Mouse (Mus musculus) MEL (cell line): ENCODE measurements around the gene Sf1. TPM values are rescaled to one million over a fixed set of nuclear protein-coding genes. Genes with fewer than 3 reads are reported as not detected.
A peak's percentile ranks its signal among the peaks of the same experiment; 100 is the strongest.

Experiments used
- DNase-seq: peaks from one replicate; pipeline ENCODE4 v3.0.0; 2011; ENCODE audit warnings: low read depth, low spot score
- H3K27ac ChIP-seq: 2 replicates; pipeline ENCODE4 v1.5.1; 2012; ENCODE audit warnings: low read depth, mild to moderate bottlenecking, control low read depth, low read length, moderate library complexity; ENCODE audit not compliant: control insufficient read depth
- H3K27me3 ChIP-seq, 2 experiments: fragments of 150-350 bp in 1 of 2; sonication (generic) in 1 of 2; 2 replicates each; pipeline ENCODE4 v1.6.1; 2012; ENCODE audit warnings: low read length in 2 of 2, mild to moderate bottlenecking in 2 of 2, improper control_type of control experiment in 1 of 2, moderate library complexity in 1 of 2; ENCODE audit not compliant: insufficient read depth in 2 of 2, control insufficient read depth in 1 of 2
- H3K36me3 ChIP-seq, 2 experiments: 2 replicates each; pipeline ENCODE4 v1.6.1; 2012 to 2014; ENCODE audit warnings: low read length in 2 of 2, improper control_type of control experiment in 1 of 2, inconsistent platforms in 1 of 2, mild to moderate bottlenecking in 1 of 2; ENCODE audit not compliant: insufficient read depth in 2 of 2, control insufficient read depth in 1 of 2
- H3K4me1 ChIP-seq, 2 experiments: fragments of 150-350 bp in 1 of 2; sonication (generic) in 1 of 2; 2 replicates each; pipeline ENCODE4 v1.6.1; 2012; ENCODE audit warnings: low read length in 2 of 2, improper control_type of control experiment in 1 of 2, mild to moderate bottlenecking in 1 of 2; ENCODE audit not compliant: insufficient read depth in 2 of 2, control insufficient read depth in 1 of 2
- H3K4me3 ChIP-seq, 2 experiments: fragments of 150-350 bp in 1 of 2; sonication (generic) in 1 of 2; 2 replicates each; pipeline ENCODE4 v1.5.1; 2012; ENCODE audit warnings: low read depth in 2 of 2, low read length in 2 of 2, mild to moderate bottlenecking in 2 of 2, moderate library complexity in 2 of 2, control low read depth in 1 of 2, improper control_type of control experiment in 1 of 2; ENCODE audit not compliant: control insufficient read depth in 1 of 2, insufficient read depth in 1 of 2
- H3K79me2 ChIP-seq: 2 replicates; pipeline ENCODE4 v1.6.1; 2012; ENCODE audit warnings: mild to moderate bottlenecking, low read length, moderate library complexity; ENCODE audit not compliant: control insufficient read depth, poor library complexity, insufficient read depth
- H3K9ac ChIP-seq: 2 replicates; pipeline ENCODE4 v1.6.1; 2012; ENCODE audit warnings: low read depth, mild to moderate bottlenecking, control low read depth, low read length, moderate library complexity; ENCODE audit not compliant: control insufficient read depth, poor library complexity, severe bottlenecking
- H3K9me3 ChIP-seq: fragments of 150-350 bp; sonication (generic); replicated peaks from 2 replicates; pipeline ENCODE4 v1.6.1; 2012; ENCODE audit warnings: mild to moderate bottlenecking, low read length, improper control_type of control experiment, moderate library complexity; ENCODE audit not compliant: insufficient read depth
- BHLHE40 ChIP-seq: IDR thresholded peaks from 2 replicates; pipeline ENCODE4 v1.6.1; 2012; ENCODE audit warnings: low read depth, mild to moderate bottlenecking, inconsistent platforms, low read length, improper control_type of control experiment, borderline replicate concordance
- CHD1 ChIP-seq: IDR thresholded peaks from 2 replicates; pipeline ENCODE4 v1.6.1; 2012; ENCODE audit warnings: low read depth, mild to moderate bottlenecking, inconsistent platforms, low read length, improper control_type of control experiment
- CHD2 ChIP-seq: IDR thresholded peaks from 2 replicates; pipeline ENCODE4 v1.6.1; 2011; ENCODE audit warnings: low read length, improper control_type of control experiment
- CTCF ChIP-seq, 3 experiments: IDR thresholded peaks in 2 of 3; conservative IDR thresholded peaks in 1 of 3; 2 replicates each; pipeline ENCODE4 v1.5.1; 2011 to 2012; ENCODE audit warnings: low read length in 3 of 3, low read depth in 2 of 3, mild to moderate bottlenecking in 2 of 3, improper control_type of control experiment in 1 of 3, inconsistent platforms in 1 of 3, mixed read lengths in 1 of 3, moderate library complexity in 1 of 3; ENCODE audit not compliant: control insufficient read depth in 1 of 3, insufficient read depth in 1 of 3, poor library complexity in 1 of 3, severe bottlenecking in 1 of 3
- E2F4 ChIP-seq: IDR thresholded peaks from 2 replicates; pipeline ENCODE4 v1.6.1; 2011; ENCODE audit warnings: low read depth, low read length, improper control_type of control experiment, borderline replicate concordance
- ELF1 ChIP-seq: IDR thresholded peaks from 2 replicates; pipeline ENCODE4 v1.6.1; 2014; ENCODE audit warnings: low read depth, mild to moderate bottlenecking, inconsistent platforms, low read length, improper control_type of control experiment, moderate library complexity
- EP300 ChIP-seq, 2 experiments: IDR thresholded peaks; 2 replicates each; pipeline ENCODE4 v1.6.1; 2011; ENCODE audit warnings: improper control_type of control experiment in 2 of 2, low read length in 2 of 2, low read depth in 1 of 2, mild to moderate bottlenecking in 1 of 2
- ETS1 ChIP-seq: IDR thresholded peaks from 2 replicates; pipeline ENCODE4 v1.6.1; 2012; ENCODE audit warnings: low read depth, mild to moderate bottlenecking, inconsistent platforms, low read length, improper control_type of control experiment, moderate library complexity
- HCFC1 ChIP-seq: IDR thresholded peaks from 2 replicates; pipeline ENCODE4 v1.6.1; 2012; ENCODE audit warnings: low read depth, mild to moderate bottlenecking, inconsistent platforms, low read length, improper control_type of control experiment, moderate library complexity
- JUND ChIP-seq: IDR thresholded peaks from 2 replicates; pipeline ENCODE4 v1.6.1; 2011; ENCODE audit warnings: low read depth, mild to moderate bottlenecking, improper control_type of control experiment, low read length
- KAT2A ChIP-seq: conservative IDR thresholded peaks from 2 replicates; pipeline ENCODE4 v1.6.1; 2012; ENCODE audit warnings: low read depth, low read length, improper control_type of control experiment, inconsistent platforms
- MAFK ChIP-seq: IDR thresholded peaks from 2 replicates; pipeline ENCODE4 v1.6.1; 2011; ENCODE audit warnings: low read depth, mild to moderate bottlenecking, low read length, improper control_type of control experiment, borderline replicate concordance
- MAX ChIP-seq: IDR thresholded peaks from 2 replicates; pipeline ENCODE4 v1.6.1; 2011; ENCODE audit warnings: low read length, improper control_type of control experiment
- MAZ ChIP-seq: IDR thresholded peaks from 2 replicates; pipeline ENCODE4 v1.6.1; 2012; ENCODE audit warnings: low read depth, mild to moderate bottlenecking, inconsistent platforms, low read length, improper control_type of control experiment
- MEF2A ChIP-seq: IDR thresholded peaks from 2 replicates; pipeline ENCODE4 v1.6.1; 2014; ENCODE audit warnings: low read depth, mild to moderate bottlenecking, inconsistent platforms, low read length, improper control_type of control experiment; ENCODE audit not compliant: poor library complexity, insufficient replicate concordance, severe bottlenecking; ENCODE audit errors: extremely low read depth
- MXI1 ChIP-seq: IDR thresholded peaks from 2 replicates; pipeline ENCODE4 v1.6.1; 2011; ENCODE audit warnings: mild to moderate bottlenecking, low read depth, low read length, improper control_type of control experiment
- MYB ChIP-seq: IDR thresholded peaks from 2 replicates; pipeline ENCODE4 v1.6.1; 2011; ENCODE audit warnings: mild to moderate bottlenecking, low read depth, low read length, improper control_type of control experiment
- MYC ChIP-seq: IDR thresholded peaks from 2 replicates; pipeline ENCODE4 v1.6.1; 2011; ENCODE audit warnings: low read depth, mild to moderate bottlenecking, low read length, improper control_type of control experiment, moderate library complexity
- NRF1 ChIP-seq: IDR thresholded peaks from 2 replicates; pipeline ENCODE4 v1.6.1; 2014; ENCODE audit warnings: low read depth, mild to moderate bottlenecking, inconsistent platforms, low read length, improper control_type of control experiment, moderate library complexity; ENCODE audit not compliant: poor library complexity, insufficient read depth, severe bottlenecking
- POLR2A ChIP-seq, 2 experiments: IDR thresholded peaks; 2 replicates each; pipeline ENCODE4 v1.6.1; 2011 to 2012; ENCODE audit warnings: low read length in 2 of 2, mild to moderate bottlenecking in 2 of 2, control low read depth in 1 of 2, improper control_type of control experiment in 1 of 2, low read depth in 1 of 2, moderate library complexity in 1 of 2; ENCODE audit not compliant: control insufficient read depth in 1 of 2, insufficient read depth in 1 of 2, poor library complexity in 1 of 2
- POLR2AphosphoS2 ChIP-seq: IDR thresholded peaks from 2 replicates; pipeline ENCODE4 v1.6.1; 2011; ENCODE audit warnings: low read length, improper control_type of control experiment
- POLR2AphosphoS5 ChIP-seq: IDR thresholded peaks from 2 replicates; pipeline ENCODE4 v1.6.1; 2012; ENCODE audit warnings: low read depth, borderline replicate concordance, mild to moderate bottlenecking, inconsistent platforms, low read length, moderate library complexity, mixed read lengths
- RAD21 ChIP-seq: IDR thresholded peaks from 2 replicates; pipeline ENCODE4 v1.6.1; 2011; ENCODE audit warnings: mild to moderate bottlenecking, low read depth, low read length, improper control_type of control experiment
- SIN3A ChIP-seq: IDR thresholded peaks from 2 replicates; pipeline ENCODE4 v1.6.1; 2012; ENCODE audit warnings: low read length, improper control_type of control experiment, inconsistent platforms
- SMC3 ChIP-seq: IDR thresholded peaks from 2 replicates; pipeline ENCODE4 v1.6.1; 2011; ENCODE audit warnings: low read depth, low read length, improper control_type of control experiment
- TAL1 ChIP-seq: IDR thresholded peaks from 2 replicates; pipeline ENCODE4 v1.6.1; 2012; ENCODE audit warnings: mild to moderate bottlenecking, inconsistent platforms, low read length, moderate library complexity, mixed read lengths
- TBP ChIP-seq: IDR thresholded peaks from 2 replicates; pipeline ENCODE4 v1.8.0; 2011; ENCODE audit warnings: low read depth, low read length, improper control_type of control experiment
- TCF12 ChIP-seq: IDR thresholded peaks from 2 replicates; pipeline ENCODE4 v1.6.1; 2014; ENCODE audit warnings: low read depth, mild to moderate bottlenecking, inconsistent platforms, low read length, improper control_type of control experiment, moderate library complexity
- UBTF ChIP-seq: IDR thresholded peaks from 2 replicates; pipeline ENCODE4 v1.6.1; 2012; ENCODE audit warnings: low read depth, mild to moderate bottlenecking, inconsistent platforms, low read length, improper control_type of control experiment, moderate library complexity, borderline replicate concordance; ENCODE audit not compliant: insufficient read depth
- USF1 ChIP-seq: IDR thresholded peaks from 2 replicates; pipeline ENCODE4 v1.6.1; 2014; ENCODE audit warnings: low read depth, mild to moderate bottlenecking, inconsistent platforms, low read length, improper control_type of control experiment, moderate library complexity
- USF2 ChIP-seq, 2 experiments: IDR thresholded peaks; 2 replicates each; pipeline ENCODE4 v1.6.1; 2011 to 2012; ENCODE audit warnings: improper control_type of control experiment in 2 of 2, low read length in 2 of 2, borderline replicate concordance in 1 of 2, inconsistent platforms in 1 of 2, low read depth in 1 of 2, mild to moderate bottlenecking in 1 of 2; ENCODE audit not compliant: insufficient read depth in 1 of 2
- ZKSCAN1 ChIP-seq: IDR thresholded peaks from 2 replicates; pipeline ENCODE4 v1.6.1; 2012; ENCODE audit warnings: low read depth, mild to moderate bottlenecking, inconsistent platforms, low read length, improper control_type of control experiment, moderate library complexity
- ZMIZ1 ChIP-seq: IDR thresholded peaks from 2 replicates; pipeline ENCODE4 v1.6.1; 2012; ENCODE audit warnings: low read depth, mild to moderate bottlenecking, inconsistent platforms, low read length, improper control_type of control experiment, moderate library complexity
- ZNF384 ChIP-seq: IDR thresholded peaks from 2 replicates; pipeline ENCODE4 v1.6.1; 2012; ENCODE audit warnings: low read depth, mild to moderate bottlenecking, inconsistent platforms, low read length, improper control_type of control experiment
- polyA plus RNA-seq, 2 experiments: library from polyadenylated mRNA; stranded (reverse) in 1 of 2; unstranded in 1 of 2; fragments of >175 nt in 1 of 2; fragments of >200 nt in 1 of 2; gene quantifications; 2 replicates each; pipeline versions ENCODE4 v1.2.1 to v1.2.4; 2012; ENCODE audit warnings: low replicate concordance in 2 of 2, low read depth in 1 of 2; ENCODE audit not compliant: insufficient read length in 2 of 2, insufficient read depth in 1 of 2, missing spikeins in 1 of 2
- total RNA-seq: library from RNA; depleted of rRNA; stranded (reverse); fragments of 300-350 nt; gene quantifications from 2 replicates; pipeline ENCODE4 v1.2.3, GENCODE M21; 2012; rRNA removed

The Sf1 gene
- total RNA-seq (65.7 and 71.9 TPM in 2 replicates), polyA plus RNA-seq (100 to 1,000 TPM; 211 to 245 TPM)

DNA sequence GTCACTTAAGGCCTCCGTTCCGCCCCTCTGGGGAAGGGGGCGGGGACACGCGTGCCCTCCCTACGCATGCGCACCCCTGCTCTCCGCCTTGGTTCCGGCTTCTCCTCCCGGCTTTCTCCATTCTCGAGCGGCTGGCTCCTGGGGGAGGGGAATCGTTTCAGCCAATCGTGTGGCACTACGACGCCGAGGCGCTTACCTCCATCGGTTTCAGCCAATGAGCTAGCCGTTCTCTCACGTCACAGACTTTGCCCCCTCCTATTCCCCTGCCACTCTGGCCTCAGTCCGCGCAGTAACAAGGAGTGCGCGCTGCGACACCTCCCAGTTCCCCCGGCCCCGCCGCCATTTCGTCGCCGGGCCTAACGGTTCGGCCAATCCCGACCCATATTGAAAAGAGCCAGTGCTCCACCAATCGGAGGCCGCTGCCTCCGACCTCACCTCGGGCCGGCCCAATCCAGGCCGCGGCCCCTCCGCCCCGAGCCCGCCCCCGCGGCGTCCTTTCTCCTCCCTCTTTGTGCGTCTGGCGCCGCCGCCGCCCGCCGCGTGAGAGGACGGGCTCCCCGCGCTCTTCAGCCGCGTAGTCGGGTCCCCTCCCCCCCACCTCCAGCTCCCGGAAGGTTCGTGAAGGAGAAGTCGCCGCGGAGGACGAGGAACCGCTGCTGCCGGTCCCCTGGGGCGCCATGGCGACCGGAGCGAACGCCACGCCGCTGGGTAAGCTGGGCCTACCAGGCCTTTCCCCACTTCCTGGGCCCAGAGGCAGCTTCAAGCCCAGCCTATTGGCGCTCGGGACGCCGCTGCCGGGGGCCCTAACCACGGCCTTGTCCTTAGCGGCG, at the start of gene Sf1:
Gene Sf1 (plus strand): TSS at position 280 of the 830 bp plus-strand sequence.
- peaks cover 31 to 45% of the 10 kb centered on the region in 2 experiments for H3K36me3 ChIP-seq
- peaks cover 36% of the 10 kb centered on the region for H3K79me2 ChIP-seq
- peak within 1 kb of the TSS; percentile 97 for H3K27ac ChIP-seq
- H3K9ac ChIP-seq, result peak within 1 kb of the TSS; percentile 99
- H3K9me3 ChIP-seq, result no peaks in the 10 kb centered on the region
- H3K27me3 ChIP-seq, result no peaks in the 10 kb centered on the region
- DNase-seq, result peak; percentile 100
- H3K4me3 ChIP-seq, result peak within 1 kb of the TSS; percentile 90 to 93
- peaks cover 10 to 18% of the 10 kb centered on the region in 2 experiments for H3K4me1 ChIP-seq
- no peak for TF ChIP-seq CTCF (IDR thresholded peaks at IDR 0.05 in 2 of 3, conservative IDR thresholded peaks at IDR 0.05 in 1 of 3; ENCODE audit: control insufficient read depth in 1 of 3, insufficient read depth in 1 of 3, low read depth in 2 of 3, low read length in 3 of 3, poor library complexity in 1 of 3, severe bottlenecking in 1 of 3)
- TF ChIP-seq EP300 (IDR thresholded peaks at IDR 0.05; ENCODE audit: low read depth in 1 of 2, low read length in 2 of 2), result no peak
- TF ChIP-seq MXI1, result peak; percentile 66
- peak; percentile 96 for TF ChIP-seq POLR2AphosphoS2
- TF ChIP-seq ELF1, result peak; percentile 91
- peak; percentile 73; the same call in 1 of the 2 replicates for TF ChIP-seq TBP
- TF ChIP-seq RAD21, result no peak
- 0 out of 2 replicates have a peak, but pooled peaks have one; percentile 39 for TF ChIP-seq MYB
- TF ChIP-seq BHLHE40, result no peak
- TF ChIP-seq KAT2A, result peak; percentile 57; the same call in 1 of the 2 replicates
- TF ChIP-seq ZKSCAN1, result no peak
- TF ChIP-seq UBTF, result peak; percentile 73; the same call in 1 of the 2 replicates
- TF ChIP-seq TAL1, result no peak
- TF ChIP-seq E2F4, result no peak
- TF ChIP-seq CHD1, result no peak
- peak; percentile 92 for TF ChIP-seq POLR2A (IDR thresholded peaks at IDR 0.05; ENCODE audit: control insufficient read depth in 1 of 2, insufficient read depth in 1 of 2, low read depth in 1 of 2, low read length in 2 of 2, poor library complexity in 1 of 2)
- TF ChIP-seq MAZ, result peak; percentile 87
- no peak for TF ChIP-seq USF2 (IDR thresholded peaks at IDR 0.05; ENCODE audit: borderline replicate concordance in 1 of 2, insufficient read depth in 1 of 2, low read depth in 1 of 2, low read length in 2 of 2)
- TF ChIP-seq MEF2A, result no peak
- no peak for TF ChIP-seq JUND
- peak; percentile 75 for TF ChIP-seq ZMIZ1
- TF ChIP-seq CHD2, result peak; percentile 80
- peak; percentile 45; the same call in 1 of the 2 replicates for TF ChIP-seq ETS1
- TF ChIP-seq MYC, result peak; percentile 77; the same call in 1 of the 2 replicates
- TF ChIP-seq SIN3A, result peak; percentile 12; the same call in 1 of the 2 replicates
- TF ChIP-seq TCF12, result no peak
- TF ChIP-seq MAX, result peak; percentile 67; the same call in 1 of the 2 replicates
- TF ChIP-seq ZNF384, result no peak
- peak; percentile 99 for TF ChIP-seq NRF1
- peak; percentile 83 for TF ChIP-seq HCFC1
- TF ChIP-seq USF1, result peak; percentile 59; the same call in 1 of the 2 replicates
- no peak for TF ChIP-seq MAFK
- TF ChIP-seq SMC3, result no peak
- TF ChIP-seq POLR2AphosphoS5, result 0 out of 2 replicates have a peak, but pooled peaks have one; percentile 6
